In genomic region chr13:62887712-62888441, GRCm38 (mm10) we compare ENCODE assay signal across 7 mouse cellular contexts. TPM values are rescaled to one million over a fixed set of nuclear protein-coding genes. Genes with fewer than 3 reads are reported as not detected.
DNase-seq lines count a peak whose midpoint lies in the region; ATAC-seq lines count a peak whose summit lies in the region.

Gene Fbp1, minus strand, starts transcription at chr13:62888282.

- H3K27me3 ChIP-seq in neural tube, embryonic 11.5 days (ENCODE audit: control insufficient read depth, insufficient read depth, low read length): peaks cover 18% of the 10 kb centered on the region
- H3K27me3 ChIP-seq in forebrain, embryonic 12.5 days: peaks cover 35% of the 10 kb centered on the region
- peaks cover 38% of the 10 kb centered on the region for H3K27me3 ChIP-seq in midbrain, embryonic 12.5 days

- no peaks in the 10 kb centered on the region for H3K4me1 ChIP-seq in neural tube, embryonic 11.5 days (ENCODE audit: control insufficient read depth, insufficient read depth, low read length)
- peaks cover 7% of the 10 kb centered on the region; the same call in 1 of the 2 replicates for H3K4me1 ChIP-seq in forebrain, embryonic 12.5 days
- H3K4me1 ChIP-seq in midbrain, embryonic 12.5 days: 0 out of 2 replicates have a peak, but pooled peaks cover 9% of the 10 kb centered on the region

- H3K9ac ChIP-seq in neural tube, embryonic 11.5 days (ENCODE audit: low read length): no peak within 1 kb of the TSS
- no peak within 1 kb of the TSS; the same call in 1 of the 2 replicates for H3K9ac ChIP-seq in forebrain, embryonic 12.5 days
- H3K9ac ChIP-seq in midbrain, embryonic 12.5 days (replicated peaks): no peak within 1 kb of the TSS

- peak within 1 kb of the TSS; percentile 0; the same call in 1 of the 2 replicates for H3K4me3 ChIP-seq in neural tube, embryonic 11.5 days (ENCODE audit: low read depth, low read length)
- H3K4me3 ChIP-seq in forebrain, embryonic 12.5 days (replicated peaks): peak within 1 kb of the TSS; percentile 21
- peak within 1 kb of the TSS; percentile 25 for H3K4me3 ChIP-seq in midbrain, embryonic 12.5 days

- intact Hi-C loops in left cerebral cortex, postnatal 36 days (cut with DNase I): no loop called here

- 5% methylated on average over 29 of the region's 29 CpGs for WGBS in neural tube, embryonic 11.5 days
- 6% methylated on average over 29 of the region's 29 CpGs for WGBS in forebrain, embryonic 12.5 days
- WGBS in midbrain, embryonic 12.5 days: 4% methylated on average over 29 of the region's 29 CpGs

- H3K36me3 ChIP-seq in neural tube, embryonic 11.5 days (ENCODE audit: control insufficient read depth, insufficient read depth, low read length): no peaks in the 10 kb centered on the region
- H3K36me3 ChIP-seq in forebrain, embryonic 12.5 days (replicated peaks): no peaks in the 10 kb centered on the region
- no peaks in the 10 kb centered on the region for H3K36me3 ChIP-seq in midbrain, embryonic 12.5 days

- no peaks in the 10 kb centered on the region for H3K9me3 ChIP-seq in neural tube, embryonic 11.5 days (ENCODE audit: control insufficient read depth, low read length)
- H3K9me3 ChIP-seq in forebrain, embryonic 12.5 days: no peaks in the 10 kb centered on the region
- no peaks in the 10 kb centered on the region for H3K9me3 ChIP-seq in midbrain, embryonic 12.5 days

- H3K27ac ChIP-seq in neural tube, embryonic 11.5 days (ENCODE audit: low read depth, low read length): no peak within 1 kb of the TSS
- no peak within 1 kb of the TSS for H3K27ac ChIP-seq in forebrain, embryonic 12.5 days
- no peak within 1 kb of the TSS for H3K27ac ChIP-seq in midbrain, embryonic 12.5 days (replicated peaks)

- H3K4me2 ChIP-seq in neural tube, embryonic 11.5 days (ENCODE audit: low read depth): peak within 1 kb of the TSS; percentile 8
- H3K4me2 ChIP-seq in forebrain, embryonic 12.5 days: peak within 1 kb of the TSS; percentile 40
- peak within 1 kb of the TSS; percentile 46 for H3K4me2 ChIP-seq in midbrain, embryonic 12.5 days (replicated peaks)

- no peak for ATAC-seq in neural tube, embryonic 11.5 days (ENCODE audit: insufficient read depth, low FRiP score, low TSS enrichment)
- ATAC-seq in forebrain, embryonic 12.5 days (ENCODE audit: low FRiP score): no peak
- peak; percentile 56; the same call in 1 of the 2 replicates for ATAC-seq in midbrain, embryonic 12.5 days (ENCODE audit: low FRiP score, low read depth)

- DNase-seq in neural tube, embryonic 11.5 days (ENCODE audit: low spot score): peak; percentile 34
- no peak for DNase-seq in neural tube, embryonic 10.5 days (ENCODE audit: extremely low spot score, low spot score)
- DNase-seq in kidney, postnatal 10 days: peak; percentile 76
- DNase-seq in frontal cortex, postnatal 36 days (ENCODE audit: low spot score in 2 of 2): no peak
- DNase-seq in left cerebral cortex, postnatal 36 days (ENCODE audit: low spot score in 2 of 2): no peak

RNA-seq across cellular contexts. Expression of gene Fbp1, which starts in this region (rescaled TPM):
- polyA plus RNA-seq in neural tube, embryonic 11.5 days (2014; fragmentation: Nextera tagmentation; extraction: Ambion mirVana): 0.32 TPM in 1 of 2 replicates, not detected in the other
- polyA plus RNA-seq in forebrain, embryonic 12.5 days (2016; fragmentation: Nextera tagmentation; extraction: Ambion mirVana): not detected in 2 replicates
- not detected in 2 replicates for polyA plus RNA-seq in midbrain, embryonic 12.5 days (2016; fragmentation: Nextera tagmentation; extraction: Ambion mirVana)
- total RNA-seq in left cerebral cortex, postnatal 36 days (2021): under 1 TPM; 0.79 TPM

Comparison
In these comparisons a context has a peak if more than half of its experiments do, and no peak if none do; other contexts are left out.
1. Peak in DNase-seq, H3K4me3 ChIP-seq and H3K4me2 ChIP-seq in neural tube, embryonic 11.5 days; RNA of the gene not detected or under 1 TPM.
2. Peak in ATAC-seq, H3K4me3 ChIP-seq and H3K4me2 ChIP-seq in midbrain, embryonic 12.5 days; RNA of the gene not detected or under 1 TPM.